Mouse (Mus musculus) urinary bladder, postnatal 4 days (tissue): ENCODE results near the gene Mosmo.

Source experiments
- DNase-seq, 2 experiments: peaks; one replicate each; pipeline ENCODE4 v3.0.0; 2021 to 2022; ENCODE audit warnings: low spot score in 2 of 2

Gene Mosmo

GRCm38 (mm10) chr7:120677001-120677643, at the start of gene Mosmo:
TSS of gene Mosmo (plus strand) at chr7:120677618.
- peak; percentile 63 to 71 for DNase-seq

DNA sequence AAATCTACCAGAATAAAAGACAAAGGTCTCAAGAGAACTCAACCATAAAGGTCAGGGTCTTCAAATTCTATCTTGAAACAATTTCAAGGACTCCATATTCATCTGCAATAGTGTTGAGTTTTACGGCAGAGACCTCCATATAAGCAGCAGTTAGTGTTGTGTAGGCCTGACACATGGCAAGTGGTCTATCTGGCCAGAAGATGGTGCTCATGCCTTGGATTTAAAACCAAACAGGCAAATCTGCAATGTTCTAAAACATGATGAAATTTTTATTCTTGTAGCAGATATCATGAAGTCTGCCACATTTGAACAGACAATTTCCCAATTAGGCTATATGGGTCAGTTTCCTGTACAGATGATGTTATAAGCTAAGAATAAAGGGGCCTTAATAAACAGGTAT, 44.9 kb upstream of the Mosmo start:
- DNase-seq, result no peak

DNA sequence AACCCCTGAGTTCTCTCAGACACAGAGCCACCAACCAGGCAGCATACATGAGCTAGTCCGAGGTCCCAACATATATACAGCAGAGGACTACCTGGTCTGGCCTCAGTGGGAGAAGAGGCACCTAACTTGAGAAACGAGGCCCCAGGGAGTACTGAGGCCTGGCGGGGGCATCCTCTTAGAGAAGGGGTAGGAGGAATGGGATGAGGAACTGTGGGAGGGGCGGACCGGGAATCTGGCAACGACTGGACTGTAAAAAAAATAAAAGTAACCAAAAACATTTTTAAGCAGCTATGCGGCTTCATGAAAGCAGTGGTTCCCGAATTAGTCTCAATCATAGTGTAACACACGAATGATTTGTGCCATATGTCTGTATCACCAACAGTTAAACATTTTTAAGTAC, 43.1 kb upstream of the Mosmo start:
- no peak for DNase-seq

DNA sequence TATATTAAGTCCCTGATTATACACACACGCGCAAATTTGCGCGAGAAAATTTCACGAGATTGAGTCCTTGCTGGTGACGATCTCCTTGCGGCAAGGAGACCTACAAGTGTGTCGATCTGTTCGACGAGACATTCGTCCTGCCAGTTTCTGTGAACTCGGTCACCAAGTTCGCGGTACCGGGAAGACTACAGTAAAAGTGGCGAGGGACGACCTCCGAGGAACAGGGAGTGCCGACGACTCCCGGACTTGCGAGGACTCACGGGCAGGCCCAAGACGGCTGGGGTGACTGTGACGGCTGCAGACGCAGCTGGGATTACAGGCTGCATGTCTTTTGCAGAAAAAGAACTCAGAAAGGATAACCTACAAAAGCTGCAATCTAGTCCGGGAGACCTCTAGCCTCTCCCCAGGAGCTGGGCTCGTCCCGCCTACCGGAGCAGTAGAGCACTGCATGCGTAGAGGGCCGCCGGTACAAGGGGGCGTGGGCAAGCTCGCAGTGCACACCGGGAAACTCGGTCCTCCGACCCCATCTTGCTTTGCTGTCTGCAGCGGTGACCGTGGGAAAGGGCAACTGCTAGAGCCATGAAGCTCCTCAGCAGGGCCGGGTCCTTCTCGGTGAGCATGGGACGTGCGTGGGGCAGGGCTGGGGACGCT, 42.6 kb upstream of the Mosmo start, which contains the start of gene Uqcrc2:
Uqcrc2 (plus strand) TSS at position 466 of the 651 bp plus-strand sequence.
- DNase-seq, result peak; percentile 81 to 85

- DNase-seq, result no peak
Measured at GRCm38 (mm10) chr7:120635362-120635781, 42.0 kb upstream of the Mosmo start.

- DNase-seq, result no peak
Measured at GRCm38 (mm10) chr7:120635821-120636220, 41.6 kb upstream of the Mosmo start.

- no peak for DNase-seq
Measured at GRCm38 (mm10) chr7:120643217-120643616, 34.2 kb upstream of the Mosmo start.

DNA sequence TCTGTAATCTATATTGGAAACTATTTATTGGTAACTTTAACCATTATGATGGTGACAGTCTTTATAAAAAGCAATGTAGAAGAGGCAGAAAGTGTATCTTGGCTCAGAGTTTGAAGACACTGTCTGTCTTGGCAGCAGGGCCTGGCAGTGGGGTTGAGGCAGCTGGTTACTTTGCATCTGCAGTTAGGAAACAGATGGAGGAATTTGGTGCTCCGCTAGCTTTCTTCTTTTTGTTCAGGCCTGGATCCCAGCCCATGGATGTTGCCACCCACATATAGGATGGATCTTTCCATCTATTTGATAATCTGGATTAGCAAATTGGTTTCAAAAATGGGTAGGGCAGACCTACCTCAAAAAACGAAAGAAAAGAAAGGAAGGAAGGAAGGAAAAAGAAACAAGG, 29.6 kb upstream of the Mosmo start:
- no peak for DNase-seq

GRCm38 (mm10) chr7:120662079-120662478, 15.3 kb upstream of the Mosmo start:
- no peak for DNase-seq

DNA sequence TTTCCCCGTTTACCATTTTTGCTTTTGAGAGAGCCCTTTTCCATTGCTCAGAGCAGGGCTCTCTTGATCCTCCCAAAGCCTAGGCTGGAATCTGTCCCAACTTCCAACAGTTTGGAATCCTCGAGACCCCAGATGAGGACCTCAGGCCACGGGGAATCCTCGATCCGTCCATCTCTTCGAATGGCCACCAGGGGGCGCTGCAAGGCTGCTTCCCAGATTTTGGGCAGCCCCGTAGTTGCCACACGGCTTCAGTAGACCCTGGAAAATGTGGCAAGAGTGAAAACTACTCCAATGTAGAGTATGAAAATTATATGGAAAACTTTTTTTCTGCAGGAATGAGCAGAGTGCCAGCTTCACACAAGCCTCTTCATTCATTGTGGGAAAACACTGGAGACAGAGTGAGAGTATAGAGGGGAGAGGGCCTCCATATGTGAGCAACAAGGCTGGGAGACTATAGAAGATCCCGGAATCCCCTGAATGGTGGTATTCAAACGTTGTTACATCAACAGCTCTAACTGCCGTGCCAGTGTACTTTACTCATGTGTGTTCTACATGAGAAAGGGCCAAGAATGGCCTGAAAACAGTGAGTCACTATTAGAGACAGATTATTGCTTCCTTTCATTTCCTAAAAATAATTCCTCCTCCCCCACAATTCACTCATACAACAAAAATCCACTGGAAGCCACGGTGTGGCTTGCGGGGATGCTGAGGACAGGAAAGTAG, 7.1 kb upstream of the Mosmo start, which contains the start of gene Pdzd9:
Pdzd9 (minus strand) TSS at position 191 of the 723 bp plus-strand sequence.
- DNase-seq, result peak; percentile 67 to 78

GRCm38 (mm10) chr7:120671271-120671670, 6.1 kb upstream of the Mosmo start:
- DNase-seq, result no peak

DNA sequence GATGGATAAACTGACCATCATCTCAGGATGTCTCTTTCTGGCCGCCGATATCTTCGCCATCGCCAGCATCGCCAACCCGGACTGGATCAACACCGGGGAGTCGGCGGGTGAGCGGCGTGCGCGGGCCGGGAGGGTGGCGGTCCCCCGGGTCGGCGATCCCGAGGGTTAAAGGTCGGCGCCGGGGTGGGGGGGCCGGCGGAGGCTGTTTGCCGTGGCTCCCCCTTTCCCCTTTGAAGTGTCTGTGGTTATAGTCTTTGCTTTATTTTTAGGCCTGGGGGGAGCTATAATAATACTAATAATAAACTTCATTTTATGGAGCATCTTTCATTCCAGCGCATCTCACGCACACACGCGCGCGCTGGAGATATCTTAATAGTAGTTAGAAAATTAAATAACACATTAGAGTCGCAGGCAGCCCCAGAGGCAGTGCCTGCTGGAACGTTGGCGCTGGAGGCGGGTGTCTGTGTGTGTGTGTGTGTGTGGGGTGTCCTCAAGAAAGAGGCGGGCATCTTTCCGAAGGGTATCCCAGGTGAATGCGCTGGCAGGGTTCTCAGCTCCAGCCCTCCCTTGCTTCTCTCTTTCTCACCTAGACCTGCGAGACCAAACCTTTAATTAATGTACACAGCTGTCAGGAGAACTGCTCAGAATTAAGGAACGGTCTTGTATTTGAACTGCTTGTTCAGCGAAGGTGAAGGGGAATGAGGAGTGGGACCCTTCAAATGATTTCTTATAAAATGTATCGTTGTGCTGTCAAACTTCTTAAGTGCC, 530 bp downstream of the Mosmo start:
- DNase-seq, result peak in 1 of 2 experiments; percentile 28

GRCm38 (mm10) chr7:120679023-120679422, 1.6 kb downstream of the Mosmo start:
- no peak for DNase-seq

- no peak for DNase-seq
Measured at GRCm38 (mm10) chr7:120682002-120682401, 4.6 kb downstream of the Mosmo start.

GRCm38 (mm10) chr7:120684731-120685161, 7.3 kb downstream of the Mosmo start:
- no peak for DNase-seq

- no peak for DNase-seq
Measured at GRCm38 (mm10) chr7:120685227-120685626, 7.8 kb downstream of the Mosmo start.

DNA sequence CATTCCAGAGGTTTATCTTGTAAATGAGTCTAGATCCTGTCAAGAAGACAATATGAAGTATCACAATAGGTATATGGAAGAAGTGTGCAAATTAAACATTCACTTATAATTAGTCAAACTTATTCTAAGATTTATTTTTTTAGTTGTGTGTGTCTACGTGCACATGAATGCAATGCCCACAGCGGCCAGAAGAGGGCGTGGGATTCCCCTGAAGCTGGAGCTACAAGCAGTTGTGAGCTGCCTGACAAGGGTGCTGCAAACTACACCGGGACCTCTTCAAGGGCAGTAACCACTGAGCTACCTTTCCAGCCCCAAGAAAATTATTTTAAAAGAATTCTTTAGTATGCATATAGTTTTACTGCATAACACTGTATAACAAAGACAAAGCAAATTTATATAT, 13.2 kb downstream of the Mosmo start:
- no peak for DNase-seq

DNA sequence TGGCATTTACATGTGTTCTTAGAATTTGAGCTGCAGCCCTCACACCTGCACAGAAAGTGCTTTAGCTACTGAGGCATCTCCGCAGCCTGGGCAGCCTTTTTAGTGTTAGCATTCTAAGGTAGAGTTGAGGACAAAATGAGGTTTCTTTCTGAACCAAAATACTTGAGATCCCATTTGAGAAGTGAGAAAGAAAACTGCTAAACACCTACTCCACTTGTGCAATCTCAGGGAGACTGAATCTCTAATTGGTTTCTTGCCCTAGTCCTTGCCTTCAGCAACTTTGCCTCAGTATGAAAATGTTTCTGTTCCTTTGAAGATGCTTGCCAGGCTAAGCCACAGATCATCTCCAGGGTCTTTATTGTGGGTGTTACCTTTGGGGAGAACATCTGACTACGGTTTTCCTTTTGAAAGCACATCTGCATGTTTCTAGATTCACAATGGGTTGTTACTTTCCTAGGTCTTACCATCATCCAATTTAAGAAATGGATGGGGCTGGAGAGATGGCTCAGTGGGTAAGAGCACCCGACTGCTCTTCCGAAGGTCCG, 16.5 kb downstream of the Mosmo start:
- DNase-seq, result no peak

GRCm38 (mm10) chr7:120695196-120695595, 17.8 kb downstream of the Mosmo start:
- DNase-seq, result no peak

- DNase-seq, result no peak
Measured at GRCm38 (mm10) chr7:120695641-120696040, 18.2 kb downstream of the Mosmo start.

GRCm38 (mm10) chr7:120696331-120696730, 18.9 kb downstream of the Mosmo start:
- DNase-seq, result no peak

DNA sequence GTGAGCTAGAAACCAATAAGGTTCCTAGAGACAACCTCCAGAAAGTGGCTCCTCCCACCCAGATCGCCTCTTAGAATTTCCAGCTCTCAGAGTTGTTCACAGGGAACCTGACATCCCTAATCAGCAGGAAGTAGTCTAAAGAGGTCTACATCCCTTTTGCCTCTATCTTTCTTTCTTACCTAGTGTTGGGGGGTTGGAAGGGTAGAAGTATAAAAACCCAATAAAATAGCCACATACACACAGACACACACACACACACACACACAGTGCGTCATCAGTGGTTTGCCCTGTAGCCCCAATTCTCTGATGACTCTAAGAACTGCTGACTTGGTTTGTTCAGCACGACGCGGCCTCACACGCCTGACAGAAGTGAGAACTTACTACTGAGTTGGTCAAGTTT, 22.2 kb downstream of the Mosmo start:
- no peak for DNase-seq
